Mouse (Mus musculus) layer of hippocampus, adult 2 months (tissue): ENCODE measurements at regions not wholly inside any gene's neighbourhood (a gene's known extent, or its start where the extent isn't known, plus 50 kb on each side); places are given as distances from the start of the nearest gene placed in this dataset.

Experiments used
- DNase-seq, 2 experiments: peaks; one replicate each; pipeline ENCODE4 v3.0.0; 2022; ENCODE audit warnings: low spot score in 2 of 2
- H3K27ac ChIP-seq: fragments of 200-600 bp; 2 replicates; pipeline ENCODE4 v1.8.1; 2022
- H3K4me3 ChIP-seq: fragments of 200-600 bp; 2 replicates; pipeline ENCODE4 v1.8.1; 2022; ENCODE audit warnings: mild to moderate bottlenecking
- CTCF ChIP-seq: fragments of 200-600 bp; conservative IDR thresholded peaks from 2 replicates; pipeline ENCODE4 v1.8.1; 2022; ENCODE audit warnings: antibody characterized with exemption, mild to moderate bottlenecking, moderate library complexity

DNA sequence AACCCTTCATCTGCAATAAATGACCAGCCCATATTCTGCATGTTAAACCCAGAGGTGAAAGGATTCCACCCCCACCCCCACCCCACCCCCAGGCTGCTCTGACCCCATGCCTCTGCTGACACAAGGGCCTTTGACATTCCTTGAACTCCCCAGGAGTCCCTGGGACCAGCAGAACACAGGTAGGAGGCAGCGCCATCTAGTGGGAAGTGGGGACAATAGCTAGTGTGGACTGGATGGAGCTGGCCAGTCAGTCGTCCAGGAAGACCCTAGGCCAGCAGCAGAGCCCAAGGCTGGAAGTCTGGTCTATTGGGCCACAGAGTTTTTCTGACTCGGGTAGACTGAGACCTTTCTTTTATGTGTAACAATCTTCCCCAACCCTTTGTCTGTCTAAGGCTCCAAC, 71.8 kb upstream of the Ppp1r26 start:
- peak; percentile 55 to 73 for DNase-seq
- peak overlapping the region; percentile 90 for H3K27ac ChIP-seq
- H3K4me3 ChIP-seq = no peak overlapping the region
- peak; percentile 81 for TF ChIP-seq CTCF

DNA sequence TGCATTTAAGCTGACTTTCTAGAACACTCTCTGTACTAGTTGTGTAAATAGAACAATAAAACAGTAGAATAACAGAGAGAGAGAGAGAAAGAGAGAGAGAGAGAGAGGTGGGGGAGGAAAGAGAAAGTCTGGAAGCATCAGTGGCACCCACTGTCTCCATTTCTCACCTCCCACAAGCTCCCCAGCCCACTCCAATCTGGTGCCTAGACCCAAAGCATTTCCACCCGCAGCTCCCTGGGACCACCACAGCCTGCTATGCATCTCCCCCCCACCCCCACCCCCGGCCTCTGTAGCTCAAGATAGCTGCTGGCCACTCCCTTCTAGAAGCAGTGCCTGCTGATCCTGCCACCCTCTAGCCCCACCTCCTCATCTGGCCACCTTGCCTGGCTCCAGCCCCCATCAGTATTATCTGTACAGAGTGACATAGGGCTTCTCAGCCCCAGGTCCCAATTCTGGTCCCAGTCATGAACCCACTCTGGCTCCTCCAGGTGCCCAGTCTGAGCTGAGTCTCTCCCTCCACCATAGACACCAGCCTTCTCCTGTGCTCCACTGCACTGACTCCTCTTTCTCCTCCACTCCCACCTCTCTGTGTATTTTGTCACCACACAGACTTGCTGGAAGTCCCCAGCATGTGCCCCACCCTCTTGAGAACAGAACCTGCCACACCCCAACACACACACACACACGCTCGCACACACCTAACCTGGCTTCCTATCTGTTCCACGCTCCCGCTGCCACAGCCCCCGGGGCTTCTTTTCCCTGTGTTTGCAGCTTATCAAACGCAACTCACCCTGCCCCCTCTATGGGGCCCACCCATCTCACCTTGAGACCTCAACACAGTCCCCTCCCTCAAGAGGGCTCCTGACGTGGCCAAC, 68.4 kb upstream of the Ppp1r26 start:
- H3K4me3 ChIP-seq = no peak overlapping the region
- TF ChIP-seq CTCF = no peak
- DNase-seq = peak; percentile 57 to 65
- H3K27ac ChIP-seq = peak overlapping the region; percentile 90

DNA sequence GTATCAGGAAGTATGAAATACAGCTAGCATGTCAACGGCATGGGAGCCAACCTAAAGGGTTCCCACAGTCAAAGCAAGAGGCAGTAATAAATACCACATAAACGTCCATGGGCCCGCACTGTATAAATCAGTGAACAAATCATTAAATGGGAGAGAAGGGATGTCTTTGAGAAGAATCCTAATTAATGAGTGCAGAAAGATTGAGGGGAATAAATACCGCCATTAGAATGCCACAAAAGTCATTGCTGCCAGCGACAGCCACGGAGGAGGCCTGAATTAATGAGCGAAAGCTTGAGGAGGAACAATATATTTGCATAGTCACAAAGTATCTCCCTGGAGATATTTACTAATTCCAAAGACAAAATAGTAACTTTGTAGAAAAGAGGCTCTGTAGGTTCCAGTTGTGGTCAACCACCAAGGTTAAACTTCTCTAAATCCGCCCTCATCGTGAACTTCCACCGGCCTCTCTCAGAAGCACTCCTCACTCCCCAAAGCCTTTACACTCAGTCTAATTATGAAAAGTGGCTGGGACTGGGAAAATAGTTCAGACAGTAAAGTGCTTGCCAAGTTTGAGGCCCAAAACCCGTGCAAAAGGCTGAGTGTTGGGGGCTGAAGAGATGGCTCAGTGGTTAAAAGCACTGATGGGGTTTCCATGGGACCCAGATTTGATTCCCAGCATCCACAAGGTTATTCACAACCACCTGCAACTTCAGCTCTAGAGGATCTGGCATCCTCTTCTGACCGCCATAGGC, 64.4 kb upstream of the Ppp1r26 start:
- no peak for DNase-seq

DNA sequence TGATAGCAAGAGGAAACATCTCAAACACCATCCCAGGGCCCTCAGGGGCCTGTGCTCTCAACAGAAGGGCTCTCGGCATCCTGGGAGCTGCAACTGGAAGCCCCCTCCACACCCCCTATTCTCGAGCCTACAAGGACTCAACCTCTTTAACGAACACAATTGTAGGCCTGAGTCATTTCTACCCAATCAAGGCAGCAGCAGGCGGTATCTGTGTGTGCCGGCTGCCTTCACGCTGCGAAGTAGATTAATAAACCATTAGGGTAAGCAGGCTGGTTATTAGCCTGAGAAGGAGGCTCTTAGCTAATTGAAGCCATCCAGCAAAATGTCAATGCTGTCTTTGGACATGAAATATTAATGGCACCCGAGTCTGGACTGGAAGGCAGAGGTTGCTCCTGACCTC, 61.7 kb upstream of the Ppp1r26 start:
- Histone ChIP-seq H3K27ac (peak overlapping the region; percentile 72), H3K4me3 (no peak overlapping the region)
- TF ChIP-seq CTCF = no peak
- DNase-seq = no peak

More for the DNA sequence above, 64.4 kb upstream of the Ppp1r26 start:
- H3K27ac ChIP-seq = 0 out of 2 replicates have a peak overlapping the region, but pooled peaks have one; percentile 43
- no peak overlapping the region for H3K4me3 ChIP-seq
- TF ChIP-seq CTCF = no peak

DNA sequence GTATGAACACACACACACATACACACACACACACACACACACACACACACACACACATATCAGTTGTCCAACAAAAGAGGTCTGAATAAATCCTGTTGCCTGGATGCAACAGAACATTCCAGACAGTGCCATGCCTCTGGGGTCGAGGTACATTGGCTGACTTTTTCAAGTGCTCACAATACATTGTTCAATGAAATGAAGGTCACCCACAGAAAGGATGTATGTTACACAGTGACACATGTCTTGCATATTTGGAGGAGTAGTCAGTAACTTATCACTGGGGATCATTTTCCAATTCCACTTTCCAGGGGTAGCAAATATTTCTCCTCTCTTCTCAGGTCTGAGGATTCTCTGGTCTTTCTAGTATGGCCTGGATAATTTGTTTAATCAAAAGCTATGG, 59.8 kb upstream of the Ppp1r26 start:
- Histone ChIP-seq H3K4me3 (no peak overlapping the region), H3K27ac (peak overlapping the region; percentile 76; the same call in 1 of the 2 replicates)
- DNase-seq = no peak
- TF ChIP-seq CTCF = no peak

DNA sequence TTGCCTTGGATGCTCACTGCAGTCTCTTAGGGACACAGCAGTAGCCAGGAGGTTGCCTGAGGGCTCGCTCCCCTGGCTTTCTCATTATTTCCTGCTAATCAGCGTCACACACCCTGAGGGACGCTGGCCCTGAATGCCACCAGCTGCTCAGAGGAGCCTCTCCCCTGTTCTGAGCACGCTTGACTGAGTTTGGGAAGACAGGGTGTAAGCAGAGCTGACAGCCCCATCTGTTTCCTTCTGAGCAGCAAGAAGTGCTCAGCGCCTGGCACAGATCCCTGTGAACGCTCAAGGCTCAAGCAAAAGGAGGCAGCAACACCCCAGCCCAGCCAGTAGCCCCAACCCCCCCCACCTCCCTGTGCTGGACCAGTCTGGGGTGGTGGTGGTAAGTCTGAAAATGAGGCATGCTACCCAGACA, 59.2 kb upstream of the Ppp1r26 start:
- peak; percentile 46 to 75 for DNase-seq
- peak overlapping the region; percentile 76 for H3K27ac ChIP-seq
- H3K4me3 ChIP-seq = no peak overlapping the region
- no peak for TF ChIP-seq CTCF

DNA sequence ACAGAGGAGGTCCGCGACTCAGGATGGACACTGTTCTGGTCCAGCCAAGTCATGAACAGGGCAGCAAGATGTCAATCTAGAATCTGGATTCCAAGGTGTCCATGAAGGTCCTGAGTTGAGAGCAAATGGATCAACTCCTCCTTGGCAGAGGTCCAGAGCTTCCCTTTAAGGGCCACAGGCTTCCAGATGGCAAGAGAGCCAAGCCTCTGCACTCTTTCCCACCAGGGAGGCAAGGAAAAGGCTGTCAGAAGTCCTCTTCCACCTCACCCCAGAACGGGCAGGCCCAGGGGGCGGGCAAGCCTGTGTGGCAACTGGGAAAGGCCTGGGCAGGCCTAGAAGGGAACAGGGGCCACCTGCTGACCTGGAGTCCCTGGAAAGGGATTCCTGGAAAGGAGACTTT, 58.7 kb upstream of the Ppp1r26 start:
- no peak for DNase-seq
- H3K4me3 ChIP-seq = no peak overlapping the region
- no peak for TF ChIP-seq CTCF
- H3K27ac ChIP-seq = peak overlapping the region; percentile 76

DNA sequence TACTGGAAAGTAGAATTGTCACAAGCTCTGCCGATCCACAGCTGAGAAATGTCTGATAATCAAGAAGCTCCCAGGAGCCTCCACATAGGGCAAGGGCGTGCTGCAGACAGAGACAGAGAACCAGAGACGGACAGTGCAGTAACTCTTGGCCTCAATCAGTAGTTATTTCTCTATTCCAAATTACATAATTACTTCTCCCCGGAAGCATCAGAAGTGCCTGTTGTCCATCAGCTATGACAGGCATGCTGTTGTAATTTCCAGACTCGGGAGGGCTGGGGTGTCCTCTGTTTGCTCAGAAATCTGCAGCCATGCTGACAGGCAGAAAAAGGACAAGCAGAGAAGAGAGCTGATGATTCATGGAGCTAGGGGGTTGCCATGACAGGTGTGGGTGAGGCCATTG, 56.9 kb upstream of the Ppp1r26 start:
- DNase-seq = no peak
- H3K4me3 ChIP-seq = no peak overlapping the region
- H3K27ac ChIP-seq = no peak overlapping the region
- no peak for TF ChIP-seq CTCF

DNA sequence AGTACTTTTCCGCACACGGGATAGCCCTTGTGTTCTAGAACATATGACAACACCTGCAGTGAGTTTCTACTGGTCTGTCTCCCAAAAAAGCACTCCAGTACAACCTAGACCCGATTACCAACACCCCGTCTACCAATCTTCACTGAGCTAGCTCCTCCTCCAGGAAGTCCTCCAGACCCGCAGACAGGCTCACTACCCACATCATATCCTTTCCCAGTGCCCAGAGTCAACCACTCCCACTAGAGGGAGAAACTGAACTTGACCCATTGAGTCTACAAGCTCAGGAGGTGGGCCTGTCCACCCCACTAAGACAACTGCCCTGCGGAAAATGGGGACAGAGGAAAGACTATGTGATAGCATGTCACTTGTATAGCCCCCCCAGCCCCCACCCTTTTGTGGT, 51.2 kb upstream of the Ppp1r26 start:
- no peak for DNase-seq
- no peak overlapping the region for H3K4me3 ChIP-seq
- H3K27ac ChIP-seq = no peak overlapping the region
- no peak for TF ChIP-seq CTCF
